Mouse (Mus musculus) kidney, postnatal 25 days (tissue): ENCODE data around the gene Plcb4.
"Not testable (repeated sequence)": the region's sequence is repeated elsewhere in the genome, so short reads cannot be mapped to it uniquely, and the experiment has no call there.

Experiments
- DNase-seq, 2 experiments: peaks; one replicate each; pipeline ENCODE4 v3.0.0; 2021; ENCODE audit warnings: mixed read lengths in 2 of 2

Plcb4 gene

GRCm38 (mm10) chr2:135963089-135963488, 304.3 kb downstream of the Plcb4 start:
- DNase-seq: no peak

DNA sequence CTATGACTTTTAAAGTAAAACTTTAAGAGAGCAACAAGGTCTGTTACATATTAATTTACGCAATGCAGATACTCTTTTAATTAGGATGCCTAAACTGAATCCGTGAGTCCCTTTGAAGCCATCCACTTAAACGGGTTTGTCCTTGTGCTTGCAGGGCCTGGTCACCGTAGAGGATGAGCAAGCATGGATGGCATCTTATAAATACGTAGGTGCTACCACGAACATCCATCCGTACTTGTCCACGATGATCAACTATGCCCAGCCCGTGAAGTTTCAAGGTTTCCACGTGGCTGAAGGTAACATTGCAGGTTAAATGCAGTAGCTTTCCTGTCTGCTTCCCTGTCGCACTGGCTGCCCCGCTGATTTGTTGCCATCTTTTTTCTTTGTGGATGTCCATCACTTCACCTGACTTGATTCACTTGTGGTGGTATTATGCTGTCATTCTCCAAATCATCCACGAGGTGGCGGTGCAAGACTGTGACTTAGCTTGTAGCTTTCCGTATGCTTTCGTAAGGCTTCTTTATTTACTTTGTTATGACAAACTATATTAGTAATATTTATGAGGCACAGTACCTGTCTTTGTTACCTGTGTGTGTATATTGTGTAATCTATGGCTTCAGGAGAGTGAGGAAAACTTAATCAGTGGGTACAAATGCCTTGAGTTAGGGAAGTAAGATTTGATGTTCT, 308.2 kb downstream of the Plcb4 start:
- DNase-seq: peak in 1 of 2 experiments; percentile 39

DNA sequence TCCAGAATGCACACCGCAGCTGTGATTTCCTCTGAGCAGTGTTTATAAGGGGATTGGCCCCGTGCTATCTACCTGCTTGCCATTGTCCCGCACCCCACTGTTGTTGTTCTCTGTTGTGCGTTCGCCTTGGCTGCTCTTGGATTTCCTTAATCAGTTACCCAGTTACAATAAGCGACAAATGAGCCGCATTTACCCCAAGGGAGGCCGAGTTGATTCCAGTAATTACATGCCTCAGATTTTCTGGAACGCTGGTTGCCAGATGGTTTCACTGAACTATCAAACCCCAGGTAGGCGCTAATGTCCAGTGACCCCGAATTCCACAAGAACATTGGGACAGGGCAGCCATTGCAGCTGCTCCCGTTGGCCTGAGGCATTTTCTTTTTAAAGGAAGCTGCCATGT, 309.3 kb downstream of the Plcb4 start:
- DNase-seq: peak; percentile 18 to 54

- DNase-seq: no peak
Observed at GRCm38 (mm10) chr2:135970902-135971301, 312.1 kb downstream of the Plcb4 start.

DNA sequence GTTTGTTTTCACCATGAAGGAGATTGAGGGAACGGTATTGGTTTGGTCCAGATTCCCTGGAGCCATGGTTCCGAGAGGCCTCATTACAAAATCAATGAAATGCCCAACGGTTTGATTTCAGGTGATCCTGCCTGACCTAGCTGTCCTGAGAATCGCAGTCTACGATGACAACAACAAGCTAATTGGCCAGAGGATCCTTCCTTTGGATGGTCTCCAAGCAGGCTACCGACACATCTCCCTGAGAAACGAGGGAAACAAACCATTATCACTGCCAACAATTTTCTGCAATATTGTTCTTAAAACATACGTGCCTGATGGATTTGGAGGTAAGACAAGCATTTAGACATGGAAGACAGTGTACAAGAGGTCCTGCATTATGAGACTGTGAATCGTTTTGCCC, 317.2 kb downstream of the Plcb4 start:
- DNase-seq: no peak

DNA sequence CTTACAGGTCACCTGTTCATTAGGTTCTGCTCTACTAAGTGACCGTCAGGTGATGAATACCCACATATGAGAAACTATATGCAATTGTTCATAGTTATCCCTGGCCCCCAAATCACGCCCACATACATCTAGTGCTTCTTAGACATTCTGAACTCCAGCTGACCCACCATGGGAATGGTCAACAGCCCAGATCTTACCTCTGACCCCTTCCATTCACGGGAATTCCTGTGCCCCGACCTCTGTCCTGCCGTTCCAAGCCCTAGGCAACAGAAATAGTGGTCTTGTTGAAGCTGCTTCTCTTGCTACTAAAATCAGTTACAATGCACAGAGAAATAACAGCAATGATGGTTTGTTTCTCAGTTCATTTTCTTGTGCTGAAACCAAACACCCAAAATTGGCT, 320.0 kb downstream of the Plcb4 start:
- DNase-seq: no peak

DNA sequence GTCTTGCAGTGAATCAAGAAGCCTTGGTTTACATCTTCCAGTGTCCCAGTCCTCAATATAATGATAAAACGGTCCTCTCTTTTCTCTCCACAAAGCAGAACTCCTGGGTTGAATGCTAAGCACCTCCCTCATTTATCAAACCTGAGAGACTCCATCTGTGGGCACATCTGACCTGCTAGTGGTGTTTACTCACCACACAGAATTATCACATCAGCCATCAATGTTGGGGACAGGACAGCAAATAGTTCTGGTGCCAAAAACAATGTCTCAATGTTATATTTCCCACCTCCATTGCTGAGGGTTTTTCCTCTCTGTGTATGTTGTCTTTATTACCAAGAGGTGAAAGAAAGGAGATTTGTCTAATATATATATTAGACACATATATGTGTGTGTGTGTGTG, 321.6 kb downstream of the Plcb4 start:
- no peak for DNase-seq

DNA sequence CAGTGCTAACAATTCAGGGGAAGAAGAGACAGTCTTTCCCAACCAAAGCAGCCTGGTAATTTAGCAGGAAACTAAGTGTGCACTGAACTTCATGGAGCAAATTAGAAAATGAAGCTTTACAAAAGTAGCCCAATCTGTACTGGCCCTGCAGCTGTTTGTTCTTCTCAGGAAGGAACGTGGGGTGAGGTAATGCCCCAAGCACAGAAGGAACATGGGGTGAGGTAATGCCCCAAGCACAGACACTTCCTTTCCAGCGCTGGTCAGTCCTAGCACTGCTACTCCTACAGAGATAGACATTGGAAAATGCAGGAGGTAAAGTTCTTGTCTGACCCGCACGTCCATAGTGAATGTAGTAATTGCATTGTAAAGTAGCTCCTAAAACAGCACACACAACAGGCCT, 325.2 kb downstream of the Plcb4 start:
- no peak for DNase-seq

DNA sequence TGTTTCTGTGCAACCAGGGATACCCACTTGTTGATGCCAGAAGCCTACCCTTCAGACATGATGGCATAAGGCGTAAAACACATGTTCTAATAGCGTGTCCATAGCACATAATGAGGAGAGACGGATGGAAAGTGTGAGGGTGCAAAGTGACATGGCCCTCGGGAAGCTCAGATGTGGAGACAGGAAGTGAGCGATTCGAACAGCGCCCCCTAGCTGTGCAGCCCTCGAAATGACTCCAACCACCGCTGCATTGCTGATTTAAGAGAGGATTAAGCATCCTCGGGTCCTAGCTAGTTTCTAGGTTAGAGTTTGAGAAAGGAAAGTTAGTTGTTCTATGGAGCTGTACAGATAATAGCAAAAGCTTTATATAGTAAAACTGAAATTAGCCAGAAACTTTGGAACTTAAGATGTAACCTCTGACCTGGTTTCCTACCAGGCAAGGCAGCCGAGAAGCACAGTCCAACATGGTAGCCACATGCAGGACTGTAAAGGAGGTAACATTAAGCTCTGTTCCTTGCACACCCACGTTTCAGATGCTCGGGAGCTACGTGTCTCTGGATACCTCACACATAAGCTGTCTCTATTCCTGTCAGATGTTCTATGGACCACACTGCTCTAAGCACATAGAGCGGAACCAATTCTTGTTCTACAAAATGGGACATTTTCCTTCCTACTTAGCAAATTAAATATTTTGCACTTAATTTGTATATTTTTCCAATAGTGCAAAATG, 326.9 kb downstream of the Plcb4 start:
- DNase-seq: no peak

DNA sequence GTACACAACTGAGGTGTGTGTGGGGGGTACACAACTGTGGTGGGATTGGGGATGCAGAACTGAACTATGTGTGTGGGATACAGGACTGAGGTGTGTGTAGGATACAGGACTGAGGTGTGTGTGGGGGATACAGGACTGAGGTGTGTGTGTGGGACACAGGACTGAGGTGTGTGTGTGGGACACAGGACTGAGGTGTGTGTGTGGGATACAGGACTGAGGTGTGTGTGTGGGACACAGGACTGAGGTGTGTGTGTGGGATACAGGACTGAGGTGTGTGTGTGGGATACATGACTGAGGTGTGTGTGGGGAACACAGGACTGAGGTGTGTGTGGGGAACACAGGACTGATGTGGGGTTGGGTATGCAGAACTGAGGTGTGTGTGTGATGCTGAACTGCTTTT, 329.7 kb downstream of the Plcb4 start:
- DNase-seq: not testable (repeated sequence)

DNA sequence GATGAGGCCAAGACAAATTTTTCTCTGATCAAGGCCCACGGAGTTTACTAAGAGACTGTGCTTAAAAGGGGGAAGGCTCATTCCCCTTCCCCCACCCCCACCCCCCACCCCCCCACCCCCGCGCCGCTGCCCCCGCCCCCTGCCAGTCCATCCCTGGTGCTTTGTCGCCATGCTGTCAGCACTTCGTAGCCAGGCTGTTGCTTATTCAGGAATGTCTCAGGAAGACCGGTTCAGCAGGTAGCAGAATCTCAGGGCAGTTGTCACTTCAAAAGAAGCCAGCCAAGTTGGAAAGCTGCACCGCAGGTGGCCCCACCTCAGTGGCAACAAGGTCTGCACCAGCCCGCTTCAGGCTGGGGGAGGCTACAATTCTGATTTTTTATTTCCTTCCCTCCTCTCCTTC, 331.9 kb downstream of the Plcb4 start:
- not testable (repeated sequence) for DNase-seq

- no peak for DNase-seq
Observed at GRCm38 (mm10) chr2:135993314-135993713, 334.5 kb downstream of the Plcb4 start.

DNA sequence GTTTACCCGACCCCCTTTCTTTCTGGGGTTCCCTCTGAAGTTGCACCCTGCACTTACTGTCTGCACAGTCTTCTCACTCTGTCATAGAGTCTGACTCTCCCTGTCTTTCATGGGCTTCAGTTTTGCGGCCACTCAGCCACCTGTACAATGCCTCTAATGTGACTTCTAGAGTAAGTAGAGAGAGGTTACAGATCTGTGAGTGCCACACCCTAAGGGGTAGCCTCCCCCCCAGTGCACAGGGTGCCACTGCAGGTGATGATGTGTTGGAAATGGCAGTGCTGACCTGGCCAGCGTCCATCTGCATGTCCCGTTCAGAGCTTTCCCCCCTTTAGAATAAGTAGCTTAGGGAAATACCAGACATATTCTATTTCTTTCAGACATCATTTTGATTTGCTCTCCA, 336.4 kb downstream of the Plcb4 start:
- no peak for DNase-seq

DNA sequence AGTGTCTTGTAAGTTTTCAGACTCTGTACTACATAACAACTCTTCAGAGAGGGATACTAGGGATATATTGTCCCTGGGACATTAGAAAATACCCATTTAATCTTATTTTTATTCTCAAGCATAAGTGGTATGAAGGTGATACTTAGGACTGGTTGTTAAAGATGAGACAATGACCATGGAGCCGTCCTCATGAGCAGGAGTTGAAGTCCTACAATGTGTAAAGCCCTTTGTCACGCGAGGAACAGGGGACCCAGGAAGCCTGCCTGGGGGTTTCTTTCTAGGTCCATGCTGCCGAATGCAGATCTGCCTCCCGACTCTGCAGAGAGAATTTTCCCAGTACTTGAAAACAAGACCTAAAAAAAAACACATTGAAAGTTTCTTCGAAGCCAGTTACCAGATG, 338.1 kb downstream of the Plcb4 start:
- no peak for DNase-seq

DNA sequence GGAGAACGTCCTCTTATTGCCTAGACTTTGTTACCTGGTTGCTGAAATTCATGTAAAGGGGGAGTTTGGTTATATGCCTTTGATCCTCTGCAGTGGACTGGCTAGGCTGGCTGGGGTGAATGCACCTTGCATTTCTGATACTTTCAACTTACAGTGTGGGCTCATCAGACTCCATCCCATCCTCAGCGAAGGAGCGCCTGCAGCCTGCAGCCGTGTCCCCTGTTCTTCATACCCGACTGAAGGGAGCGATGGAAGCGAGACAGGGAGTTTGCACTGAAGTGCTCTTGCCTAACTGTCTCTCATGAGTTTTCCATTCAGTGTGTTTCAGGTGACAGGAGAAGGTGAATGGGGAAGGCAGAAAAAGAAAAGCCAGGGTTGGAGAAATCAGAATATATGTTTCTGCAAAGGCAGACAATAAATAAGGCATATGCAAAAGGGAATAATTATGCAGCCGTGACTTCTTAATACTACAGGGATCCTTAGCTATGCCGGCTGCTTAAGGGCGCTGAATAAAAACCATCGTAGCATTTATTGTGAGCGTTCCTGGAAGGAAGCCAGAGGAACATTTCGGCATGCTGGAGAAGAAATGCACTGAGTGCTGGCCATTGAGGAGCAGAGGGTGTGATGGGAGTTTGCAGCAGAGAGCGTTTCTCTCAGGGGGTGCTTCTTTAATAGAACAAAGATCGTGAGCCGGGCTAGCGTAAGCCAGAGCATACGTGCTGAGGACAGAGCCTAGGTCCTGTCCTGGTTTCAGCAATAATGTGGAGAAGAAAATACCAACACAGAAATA, 338.7 kb downstream of the Plcb4 start:
- DNase-seq: no peak

DNA sequence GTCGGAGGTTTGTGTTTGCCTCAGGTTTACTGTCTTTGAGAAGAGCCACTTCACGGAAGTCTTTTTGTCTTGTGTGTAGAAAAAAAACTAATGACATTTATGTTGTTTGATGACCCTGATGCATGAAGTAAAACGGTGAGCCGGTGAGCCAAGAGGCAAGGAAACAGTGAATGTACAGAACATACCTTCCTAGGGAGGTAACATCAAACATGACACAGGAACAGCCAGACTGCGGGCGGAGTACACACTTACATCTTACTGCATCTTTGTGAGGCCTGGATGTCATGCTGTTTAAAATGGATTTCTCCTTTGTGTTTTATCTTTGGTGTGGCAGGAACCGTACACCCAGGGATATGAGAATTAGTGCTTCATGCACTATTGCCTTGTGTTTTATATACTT, 340.1 kb downstream of the Plcb4 start:
- DNase-seq: no peak

- no peak for DNase-seq
Observed at GRCm38 (mm10) chr2:135999361-135999760, 340.6 kb downstream of the Plcb4 start.

DNA sequence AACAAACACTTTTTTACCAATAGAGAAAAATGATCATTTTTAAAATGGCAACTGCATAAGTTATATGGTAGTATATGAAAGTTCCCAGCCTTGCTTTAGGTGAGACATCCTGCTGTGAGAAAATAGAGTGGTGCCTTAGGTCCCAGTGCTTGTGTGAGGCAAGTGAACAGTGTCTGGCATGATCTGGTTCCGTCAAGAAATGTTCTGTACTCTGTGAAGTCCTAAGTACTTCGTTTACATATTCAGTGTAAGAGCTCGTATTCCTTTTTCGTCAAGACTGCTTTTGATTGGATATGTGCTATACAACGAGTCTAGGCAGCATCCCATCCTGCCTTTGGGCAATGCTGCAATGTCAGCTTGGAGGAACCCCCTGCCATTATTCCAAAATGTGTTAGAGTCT, 342.1 kb downstream of the Plcb4 start:
- DNase-seq: no peak

DNA sequence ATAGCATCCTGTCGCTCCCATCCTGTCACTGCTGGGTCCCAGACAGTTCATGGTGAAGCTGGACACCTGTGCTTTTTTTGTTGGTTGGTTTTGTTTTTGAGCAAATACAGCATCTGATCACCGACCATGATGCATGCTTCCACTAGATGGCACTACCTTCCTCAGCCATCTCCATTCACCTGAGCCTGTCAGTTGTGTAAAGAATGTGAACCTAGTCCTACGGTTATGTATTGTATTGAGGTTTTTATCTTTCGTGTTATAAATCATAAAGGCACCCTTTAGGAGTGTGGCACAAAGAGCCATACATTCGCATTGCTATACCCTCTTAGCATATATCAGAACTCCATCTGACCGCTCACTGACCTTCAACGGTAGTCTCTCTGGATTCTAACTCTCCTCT, 343.3 kb downstream of the Plcb4 start:
- peak in 1 of 2 experiments; percentile 9 for DNase-seq

- no peak for DNase-seq
Observed at GRCm38 (mm10) chr2:136003836-136004235, 345.0 kb downstream of the Plcb4 start.

- no peak for DNase-seq
Observed at GRCm38 (mm10) chr2:136006280-136006679, 347.5 kb downstream of the Plcb4 start.

DNA sequence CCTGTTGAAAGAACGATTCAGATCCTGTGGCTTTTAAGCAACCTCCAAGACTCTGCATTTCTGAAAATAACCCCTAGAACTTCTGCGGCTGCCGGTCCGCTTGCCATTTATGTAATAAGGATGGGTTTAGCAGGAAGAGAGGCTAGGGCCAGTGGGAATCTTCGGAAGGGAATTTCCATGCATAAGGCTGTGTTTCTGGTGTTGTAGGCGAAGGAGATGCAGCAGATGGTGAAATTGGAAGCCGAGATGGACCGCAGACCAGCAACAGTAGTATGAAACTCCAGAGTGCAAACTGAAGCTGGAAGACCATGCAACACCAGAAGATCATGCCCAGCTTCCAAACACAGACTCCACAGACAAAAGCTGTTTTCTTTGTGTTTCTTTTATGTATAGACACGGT, 353.9 kb downstream of the Plcb4 start:
- no peak for DNase-seq

- DNase-seq: no peak
Observed at GRCm38 (mm10) chr2:136048464-136048863, 389.7 kb downstream of the Plcb4 start.
